Mouse (Mus musculus) bone marrow macrophage, adult 2 months (primary cell): ENCODE results near the gene Gm40193.

Experiments used
- CTCF ChIP-seq: IDR thresholded peaks from 2 replicates; pipeline ENCODE4 v1.5.1; 2012; ENCODE audit warnings: low read depth, mild to moderate bottlenecking, low read length, moderate library complexity
- POLR2A ChIP-seq: IDR thresholded peaks from 2 replicates; pipeline ENCODE4 v1.6.1; 2012; ENCODE audit warnings: mild to moderate bottlenecking, low read depth, low read length, borderline replicate concordance

DNA sequence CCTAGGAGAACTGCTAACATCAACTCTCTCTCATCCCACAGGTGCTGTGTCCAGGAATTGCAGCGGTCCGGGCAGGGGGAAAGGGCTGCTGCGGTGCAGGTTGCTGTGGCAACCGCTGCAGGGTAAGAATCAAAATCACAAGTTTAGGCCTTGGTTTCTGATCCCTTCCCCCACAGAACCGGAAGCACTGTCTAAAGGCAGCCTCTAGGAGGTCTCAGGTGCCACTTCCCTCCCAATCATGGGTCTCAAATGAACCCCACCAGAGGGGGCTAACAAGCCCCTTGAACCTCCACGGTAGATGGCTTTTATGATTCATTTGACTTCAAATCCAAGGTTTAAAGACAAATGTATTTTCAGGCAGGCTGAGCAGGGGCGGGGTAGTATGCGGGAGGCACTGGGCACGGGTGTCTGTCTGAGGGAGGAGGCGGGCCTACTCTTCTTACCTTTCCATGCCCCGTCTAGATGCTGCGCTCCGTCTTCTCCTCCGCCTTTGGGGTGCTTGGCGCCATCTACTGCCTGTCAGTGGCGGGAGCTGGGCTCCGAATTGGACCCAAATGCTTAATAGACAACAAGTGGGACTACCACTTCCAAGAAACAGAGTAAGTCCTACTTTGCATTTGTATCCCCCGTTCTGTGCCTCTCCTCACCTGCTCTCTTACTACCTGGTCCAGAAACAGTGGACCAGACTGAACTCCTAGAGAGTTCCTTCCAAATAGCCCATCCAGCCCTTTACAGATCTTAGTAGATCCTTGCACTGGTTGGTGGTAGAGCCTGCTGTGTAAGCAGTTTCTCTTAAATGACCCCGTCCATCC is 22.8 kb downstream of the Gm40193 start:
- TF ChIP-seq CTCF (peak; percentile 50; the same call in 1 of the 2 replicates), POLR2A (no peak)
